Mouse (Mus musculus) c-Kit-positive CD71-negative TER-119-negative erythroid progenitor cells, embryonic 14.5 days (primary cell): Measurements from ENCODE around the gene Cnksr1.
"Not testable (repeated sequence)": the region's sequence is repeated elsewhere in the genome, so short reads cannot be mapped to it uniquely, and the experiment has no call there.

Source experiments
- DNase-seq: peaks from one replicate; pipeline ENCODE4 v3.0.0-alpha.2; 2013; ENCODE audit warnings: low read depth

Cnksr1 gene

DNA sequence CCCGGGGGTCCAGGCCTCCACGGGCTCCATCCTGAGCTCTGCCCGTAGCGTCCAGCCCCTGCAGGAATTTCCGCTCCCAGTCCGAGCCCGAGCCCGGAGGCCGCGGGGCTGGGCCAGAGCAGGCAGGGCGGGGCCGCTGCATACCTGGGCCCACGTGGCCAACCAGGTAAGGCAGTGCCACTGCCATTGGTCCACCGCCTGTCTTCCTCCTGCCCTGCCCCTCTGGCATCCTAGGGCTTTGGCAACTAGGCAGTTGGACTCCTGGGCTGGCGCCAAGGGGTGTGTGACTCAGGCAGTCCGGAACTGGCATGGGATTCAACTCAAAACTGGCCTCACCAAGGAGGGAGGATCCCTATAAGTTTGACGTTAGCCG, at the start of gene Cnksr1:
Cnksr1 (minus strand) TSS at position 121 of the 373 bp plus-strand sequence.
- no peak for DNase-seq

DNA sequence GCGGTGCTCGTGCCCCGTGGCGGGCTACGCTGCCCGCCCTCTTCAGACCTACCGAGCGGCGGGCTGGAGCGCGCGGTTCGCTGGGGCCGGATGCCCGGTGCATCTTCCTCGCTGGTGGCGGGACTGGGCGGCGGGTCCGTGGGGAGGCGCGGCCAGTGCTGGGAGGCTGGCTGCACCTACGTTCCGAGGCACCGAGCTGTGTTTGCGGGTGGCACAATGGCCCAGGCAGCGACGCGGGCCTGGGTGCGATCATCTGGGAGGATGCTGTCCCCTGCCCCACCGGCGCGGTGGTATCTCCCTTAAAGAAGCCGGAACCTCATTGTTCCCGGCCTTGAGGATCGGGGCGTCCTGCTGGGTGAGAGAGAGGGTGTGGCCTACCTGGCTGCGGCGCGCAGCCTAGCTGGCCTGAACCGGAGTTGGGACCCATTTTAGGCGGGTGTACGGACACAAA, 49.4 kb upstream of the Cnksr1 start, which contains the start of gene Pdik1l:
Pdik1l (minus strand) TSS at position 321 of the 451 bp plus-strand sequence.
- peak; percentile 74 for DNase-seq

DNA sequence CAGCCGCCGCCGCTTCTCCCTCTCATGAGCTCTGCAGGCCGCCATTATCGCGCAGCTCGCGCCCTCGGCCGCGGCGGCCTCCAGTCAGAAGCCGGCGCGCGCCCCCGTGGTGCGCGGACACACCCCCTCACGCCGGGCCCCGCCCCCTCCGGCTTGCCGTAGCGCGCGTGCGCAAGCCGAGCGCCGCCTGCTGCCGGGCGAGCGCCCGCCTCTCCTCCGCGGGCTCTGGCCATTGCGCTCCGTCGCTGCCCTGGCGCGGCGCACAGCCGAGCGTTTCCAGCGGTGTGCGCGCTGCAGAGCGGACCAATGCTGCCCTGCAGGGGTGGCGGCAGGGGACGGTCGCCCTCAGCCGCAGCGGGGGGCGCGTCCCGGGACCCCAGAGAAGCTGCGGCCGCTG, 49.0 kb upstream of the Cnksr1 start:
- peak; percentile 78 for DNase-seq

DNA sequence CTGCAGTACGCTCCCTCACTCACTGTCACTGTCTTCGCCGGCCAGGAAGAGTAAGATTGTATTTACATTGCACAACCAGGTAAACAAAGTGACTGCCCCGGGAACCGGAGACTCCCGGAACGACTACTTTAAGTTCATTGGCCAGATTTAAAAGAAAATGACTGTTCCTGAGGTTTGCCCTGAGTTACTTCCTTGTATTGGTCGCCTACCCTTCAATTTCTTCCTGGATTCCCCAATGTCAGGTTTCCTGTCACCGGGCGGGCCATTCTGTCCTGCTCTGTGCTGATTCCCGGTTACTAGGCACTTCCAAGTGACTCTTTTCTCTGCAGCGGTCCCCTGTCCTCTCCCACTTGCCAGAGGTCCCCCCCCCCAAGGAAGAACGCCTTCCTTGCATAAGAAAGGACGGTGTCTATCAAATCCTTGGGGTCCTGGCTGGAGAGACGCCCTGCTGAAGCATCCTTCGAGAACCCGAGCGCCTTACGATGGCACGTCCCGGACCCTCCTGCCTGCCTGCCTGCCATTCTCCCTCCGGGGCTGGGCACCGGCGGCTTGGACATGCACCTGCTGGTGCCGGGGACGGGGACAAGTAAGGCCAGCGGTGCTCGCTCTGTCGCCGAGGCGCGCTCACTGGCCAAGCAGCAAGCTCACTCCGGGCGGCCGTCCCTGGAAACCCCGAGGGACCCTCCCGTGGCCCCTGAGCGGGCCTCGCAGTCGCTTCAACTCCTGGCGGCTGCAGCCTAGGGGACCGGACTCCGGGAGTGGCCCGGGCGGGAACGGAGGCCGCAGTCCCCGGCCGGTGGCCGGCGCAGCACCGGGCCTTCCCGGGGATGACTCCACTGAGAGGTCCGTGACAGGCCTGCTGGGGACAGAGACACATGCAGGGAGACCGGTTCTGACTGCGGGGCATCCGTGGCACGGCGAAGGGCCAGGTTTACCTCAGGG, 48.3 kb upstream of the Cnksr1 start:
- no peak for DNase-seq

DNA sequence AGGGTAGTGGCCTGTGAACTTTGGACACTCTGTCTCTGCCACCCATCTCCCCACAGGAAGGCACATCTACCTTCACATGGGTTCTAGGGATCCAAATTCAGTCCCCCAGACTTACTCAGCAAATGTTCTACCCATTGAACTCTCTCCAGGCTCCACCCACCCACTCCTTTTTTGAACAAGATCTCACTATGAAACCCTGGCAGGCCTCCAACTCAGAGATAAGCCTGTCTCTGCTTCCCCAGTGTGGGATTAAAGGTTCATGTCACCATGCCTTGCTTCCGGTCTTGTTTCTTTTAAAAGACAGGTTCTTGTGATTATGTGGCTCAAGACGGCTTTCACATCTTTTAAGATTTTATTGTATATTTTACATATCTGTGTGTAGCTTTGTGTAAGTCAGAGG, 46.7 kb upstream of the Cnksr1 start:
- DNase-seq: no peak

DNA sequence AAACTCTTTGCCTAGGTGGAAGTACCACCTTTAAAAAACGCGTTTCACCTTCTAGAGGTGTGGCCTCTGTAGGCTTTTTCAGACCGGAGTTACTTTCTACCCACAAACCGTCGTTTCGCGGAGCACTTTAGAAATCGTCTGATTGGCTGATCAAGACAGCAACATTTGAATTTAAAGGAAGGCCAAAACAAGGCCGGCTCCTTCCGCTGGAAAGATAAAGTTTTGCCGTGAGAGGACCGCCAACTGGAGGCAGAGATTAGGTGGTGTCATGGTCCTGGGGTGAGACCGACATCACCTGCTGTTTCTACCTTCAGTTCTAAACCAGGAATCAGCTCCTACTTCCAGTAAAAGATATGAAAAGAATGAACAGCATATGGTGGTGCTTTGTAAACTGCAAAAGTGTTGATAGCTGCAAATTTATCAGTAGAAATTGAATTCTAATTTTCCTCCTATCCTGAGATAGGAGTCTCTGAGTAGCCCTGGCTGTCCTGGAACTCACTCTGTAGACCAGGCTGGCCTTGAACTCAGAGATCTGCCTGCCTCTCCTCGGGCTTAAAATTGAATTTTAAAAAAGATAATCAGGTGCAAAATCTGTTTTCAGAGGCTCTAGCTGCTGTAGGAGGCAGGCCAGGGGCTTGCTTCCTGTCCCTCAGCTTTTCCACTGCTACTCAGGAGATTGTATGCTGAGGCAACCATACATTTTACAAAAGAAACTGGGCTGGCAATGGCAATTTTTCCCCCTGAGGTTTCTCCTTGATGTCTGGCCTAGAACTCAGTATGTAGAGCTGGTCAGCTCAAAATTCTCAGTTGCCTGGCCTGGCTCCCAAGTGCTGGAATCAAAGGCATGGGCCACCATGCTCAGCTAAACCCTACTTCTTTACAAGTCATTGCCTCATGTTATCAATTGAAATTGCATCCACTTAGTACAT, 35.5 kb upstream of the Cnksr1 start:
- peak; percentile 54 for DNase-seq

DNA sequence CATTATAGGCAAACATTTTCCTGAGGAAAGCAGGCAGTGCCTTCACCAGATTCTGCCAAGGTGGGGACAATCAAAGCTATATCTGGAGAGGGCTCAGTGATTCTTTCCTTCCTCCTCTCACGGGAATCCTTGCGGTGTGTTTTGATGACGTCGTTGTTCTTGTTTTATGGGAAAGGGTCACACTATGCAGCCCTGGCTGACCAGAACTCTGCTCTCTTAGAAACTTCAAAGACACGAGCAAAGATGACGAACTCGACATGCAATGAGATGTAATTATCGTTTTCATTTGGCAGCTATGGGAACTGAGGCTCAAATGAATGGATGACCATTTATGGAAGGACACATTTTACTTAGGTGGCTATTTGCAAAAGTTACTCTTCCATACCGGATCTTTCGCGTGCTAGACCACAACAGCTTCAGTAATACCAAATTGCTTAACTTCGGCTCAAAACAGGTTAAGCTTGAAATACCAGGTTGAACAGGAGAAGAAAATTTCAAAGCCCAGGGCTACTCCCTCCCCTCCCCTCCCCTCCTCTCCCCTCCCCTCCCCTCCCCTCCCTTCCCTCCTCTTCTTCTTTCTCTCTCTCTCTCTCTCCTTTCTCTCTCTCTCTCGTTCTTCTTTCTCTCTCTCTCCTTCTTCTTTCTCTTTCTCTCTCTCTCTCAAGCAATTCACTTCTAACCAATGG, 34.7 kb upstream of the Cnksr1 start:
- DNase-seq: no peak

DNA sequence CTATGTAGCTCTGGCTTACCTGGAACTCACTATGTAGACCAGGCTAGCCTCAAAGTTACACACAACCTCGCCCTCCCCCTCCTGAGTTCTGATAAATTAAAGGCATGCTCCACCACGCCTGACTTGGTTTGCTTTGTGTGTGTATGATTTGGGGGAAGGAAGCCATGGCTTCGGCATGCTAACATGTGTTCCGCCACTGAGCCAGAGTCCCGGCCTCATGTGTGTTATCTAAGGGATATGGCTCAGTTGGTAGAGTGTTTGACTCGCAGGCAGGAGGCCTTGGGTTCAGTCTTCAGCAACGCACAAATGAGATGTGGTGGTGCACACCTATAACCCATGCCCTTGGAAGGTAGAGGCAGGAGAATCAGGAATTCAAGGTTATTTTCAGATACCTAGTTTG, 33.8 kb upstream of the Cnksr1 start:
- DNase-seq: no peak

DNA sequence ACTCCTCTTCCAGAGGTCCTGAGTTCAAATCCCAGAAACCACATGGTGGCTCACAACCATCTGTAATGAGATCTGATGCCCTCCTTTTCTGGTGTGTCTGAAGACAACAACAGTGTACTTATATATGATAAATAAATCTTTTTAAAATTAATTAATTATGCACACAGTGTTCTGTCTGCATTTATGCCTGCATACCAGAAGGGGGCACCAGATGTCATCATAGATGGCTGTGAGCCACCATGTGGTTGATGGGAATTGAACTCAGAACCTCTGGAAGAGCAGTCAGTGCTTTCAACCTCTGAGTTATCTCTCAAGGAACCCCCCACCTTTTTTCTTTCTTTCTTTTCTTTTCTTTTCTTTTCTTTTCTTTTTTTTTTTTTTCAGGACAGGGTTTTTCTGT, 31.4 kb upstream of the Cnksr1 start:
- not testable (repeated sequence) for DNase-seq

DNA sequence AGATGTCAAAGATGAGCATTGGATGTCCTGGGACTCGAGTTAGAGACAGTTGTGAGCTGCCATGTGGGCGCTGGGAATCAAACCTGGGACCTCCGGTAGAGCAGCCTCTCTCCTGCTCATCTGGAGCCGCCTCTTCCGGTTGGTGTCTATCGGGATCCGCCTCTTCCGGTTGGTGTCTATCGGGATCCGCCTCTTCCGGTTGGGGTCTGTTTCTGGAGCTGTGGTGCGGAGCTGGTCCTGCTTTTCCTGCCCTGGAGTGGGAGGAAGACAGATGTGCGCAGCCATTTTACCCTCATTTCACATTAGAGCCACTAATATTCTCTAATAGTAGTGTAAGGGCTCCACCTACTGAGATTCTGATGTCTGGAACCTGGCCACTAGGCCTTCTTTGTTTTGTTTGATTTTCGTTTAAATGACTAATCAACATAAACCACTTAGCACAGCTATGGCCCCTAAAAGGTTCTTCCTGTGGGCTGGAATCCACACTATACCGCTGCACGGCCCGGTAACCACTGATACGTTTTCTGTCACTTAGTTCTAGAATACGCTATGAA, 30.0 kb upstream of the Cnksr1 start:
- no peak for DNase-seq

DNA sequence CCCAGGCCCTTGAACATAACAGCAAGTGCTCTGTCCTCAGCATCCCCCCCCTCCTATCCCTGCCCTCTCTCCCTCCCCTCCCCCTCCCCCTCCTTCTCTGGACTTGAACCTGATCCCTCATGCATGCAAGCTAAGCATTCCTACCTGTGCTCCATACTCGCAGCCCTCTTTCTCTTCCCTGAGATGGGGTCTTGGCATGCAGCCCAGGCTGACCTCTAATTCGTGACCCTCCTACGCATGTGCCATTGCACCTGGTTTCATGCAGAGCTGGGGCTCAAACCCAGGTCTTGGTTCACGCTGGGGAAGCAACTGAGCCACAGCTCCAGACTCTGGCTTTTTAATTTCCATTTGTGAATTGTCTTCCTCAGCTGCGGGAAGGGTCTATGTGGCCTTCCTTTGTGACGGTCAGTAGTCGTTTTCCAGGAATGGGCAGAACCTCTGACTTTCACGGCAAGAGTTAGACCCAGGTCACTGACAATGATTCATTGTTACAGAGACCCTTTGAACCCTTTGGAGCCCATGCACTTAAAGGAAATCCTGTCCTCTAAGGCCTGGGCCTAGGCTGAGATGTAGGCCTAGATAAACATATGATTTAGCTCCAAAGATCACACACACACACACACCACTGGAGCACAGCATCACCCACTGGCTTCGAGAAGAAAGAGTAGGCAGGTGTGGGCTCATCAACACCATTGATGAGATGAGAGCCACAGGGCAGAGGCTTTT, 27.8 kb upstream of the Cnksr1 start:
- no peak for DNase-seq

DNA sequence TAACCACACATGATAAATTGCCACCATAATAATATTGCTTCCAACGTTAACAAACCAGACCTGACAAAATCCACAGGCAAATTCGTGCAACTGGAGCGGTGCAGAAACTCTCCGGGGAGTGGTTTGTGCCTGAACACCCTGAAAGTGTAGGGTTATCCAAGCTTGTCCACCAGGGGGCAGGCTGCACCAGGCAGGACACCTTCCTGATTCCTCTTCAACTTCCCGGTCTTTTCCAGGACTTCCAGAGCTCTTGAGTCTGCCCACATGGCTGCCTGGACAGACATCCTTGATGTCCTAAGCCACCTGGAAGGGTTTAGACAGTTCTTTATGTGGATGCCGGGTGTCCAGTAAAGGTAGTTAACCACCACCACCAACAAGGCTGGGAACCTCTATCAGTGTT, 25.0 kb upstream of the Cnksr1 start:
- no peak for DNase-seq

DNA sequence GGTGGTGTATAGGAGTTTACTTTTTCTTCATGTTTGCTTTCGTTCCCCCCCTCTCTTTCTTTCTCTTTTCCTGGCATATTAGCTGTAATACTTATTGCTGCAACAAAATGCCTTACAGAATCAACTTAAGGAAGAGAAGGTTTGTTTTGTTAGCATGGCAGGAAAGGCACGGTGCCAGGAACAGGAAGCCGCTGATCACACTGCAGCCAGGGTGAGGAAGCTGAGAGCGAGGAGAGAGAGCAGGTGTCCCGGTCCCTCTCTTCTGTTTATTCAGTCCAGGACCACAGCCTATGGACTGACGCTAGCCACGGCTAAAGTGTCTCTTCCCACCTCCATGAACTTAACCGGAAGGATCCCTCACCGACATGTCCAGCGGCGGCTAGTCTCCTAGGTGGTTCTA, 20.2 kb upstream of the Cnksr1 start:
- DNase-seq: no peak

DNA sequence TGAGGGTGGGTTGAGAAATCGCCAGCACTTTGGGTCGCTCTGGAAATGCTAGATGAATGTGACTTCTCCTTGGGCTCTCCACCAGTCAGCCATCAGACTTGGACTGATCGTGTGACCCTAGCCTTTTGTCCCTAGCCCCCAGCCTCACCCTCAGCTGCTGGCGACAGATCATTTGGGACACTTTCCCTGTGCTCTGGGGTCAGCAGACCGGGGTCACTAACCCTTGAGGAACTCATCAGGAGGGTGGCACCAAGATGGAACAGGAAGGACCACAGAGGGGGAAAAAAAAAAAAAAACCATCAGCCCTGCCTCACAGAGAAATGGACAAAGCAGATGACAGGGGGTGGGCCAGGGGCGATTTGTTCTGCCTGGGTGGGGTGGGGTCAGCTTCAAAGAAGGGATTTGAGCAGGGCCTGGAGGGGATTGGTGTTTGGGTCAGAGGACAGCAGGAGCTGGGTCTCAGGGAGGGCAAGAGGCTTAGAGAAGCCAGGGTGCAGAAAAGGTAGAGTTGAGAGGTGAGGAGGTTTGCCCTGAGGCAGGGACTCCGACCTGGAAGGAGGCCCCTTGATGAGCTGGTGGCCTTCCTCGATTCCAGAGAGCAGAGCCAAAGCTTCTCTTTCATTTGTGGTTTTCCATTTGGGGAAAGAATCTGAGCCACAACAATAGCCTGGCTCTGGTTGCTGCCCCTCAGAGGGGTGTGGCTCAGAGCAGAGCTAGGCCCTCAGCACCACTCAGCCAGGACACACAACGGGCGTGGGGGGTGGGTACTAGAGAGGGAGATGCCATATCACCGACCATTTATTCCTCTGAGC, 19.2 kb upstream of the Cnksr1 start:
- DNase-seq: no peak

DNA sequence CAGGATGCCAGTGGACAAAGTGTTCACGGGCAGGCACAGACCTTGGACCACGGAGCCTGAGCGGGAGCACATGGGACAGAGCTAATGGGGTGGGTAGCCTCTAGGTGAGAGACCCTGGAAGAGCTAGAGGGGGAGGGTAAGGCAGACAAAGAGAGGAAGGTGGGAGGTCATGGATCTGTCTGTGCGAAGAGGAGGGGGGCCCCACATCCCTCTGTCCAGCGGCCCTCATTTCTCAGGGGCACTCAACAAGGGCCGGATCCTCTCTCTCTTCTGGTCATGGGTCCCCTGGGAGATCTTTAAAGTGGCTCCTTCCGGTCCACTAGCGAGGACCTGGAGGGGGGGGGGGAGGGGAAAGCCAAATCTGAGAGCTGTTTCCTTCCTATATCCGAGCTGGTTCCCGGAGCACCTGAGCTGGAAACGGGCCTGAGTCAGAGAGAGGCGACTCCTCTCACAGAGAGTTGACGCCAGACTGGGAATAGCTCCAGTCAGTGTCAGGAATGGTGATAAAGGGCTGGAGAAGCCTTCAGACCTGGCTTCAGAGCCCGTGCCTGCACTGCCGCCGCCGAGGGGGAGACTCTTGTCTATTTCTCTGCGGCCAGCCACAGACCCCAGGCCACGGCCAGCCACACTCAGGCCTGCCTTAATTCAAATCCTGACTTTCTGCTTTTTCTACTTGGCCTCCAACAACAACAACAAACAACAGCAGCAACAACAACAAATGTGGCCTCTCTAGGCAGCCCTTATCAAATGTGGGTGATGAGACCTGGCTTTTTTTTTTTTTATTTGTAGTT, 18.4 kb upstream of the Cnksr1 start:
- no peak for DNase-seq

DNA sequence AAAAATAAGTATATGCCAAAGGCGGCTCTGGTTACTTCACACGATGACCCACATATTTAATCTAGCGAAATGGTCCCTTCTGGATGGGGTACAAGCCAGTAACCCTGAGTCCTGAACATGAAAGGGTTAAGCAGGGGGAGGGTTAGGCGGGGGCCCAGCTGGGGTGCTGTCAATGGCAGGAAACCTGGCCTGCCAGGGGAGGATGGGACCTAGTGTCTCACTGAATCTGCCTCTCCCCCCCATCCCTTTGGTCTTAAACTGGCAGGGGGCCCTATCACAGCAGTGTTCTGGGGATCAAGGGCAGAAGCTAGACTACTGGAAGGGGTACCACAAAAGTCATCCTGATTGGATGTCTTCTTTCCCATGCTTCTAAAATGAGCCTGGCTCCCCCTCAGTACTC, 17.7 kb upstream of the Cnksr1 start:
- DNase-seq: no peak

DNA sequence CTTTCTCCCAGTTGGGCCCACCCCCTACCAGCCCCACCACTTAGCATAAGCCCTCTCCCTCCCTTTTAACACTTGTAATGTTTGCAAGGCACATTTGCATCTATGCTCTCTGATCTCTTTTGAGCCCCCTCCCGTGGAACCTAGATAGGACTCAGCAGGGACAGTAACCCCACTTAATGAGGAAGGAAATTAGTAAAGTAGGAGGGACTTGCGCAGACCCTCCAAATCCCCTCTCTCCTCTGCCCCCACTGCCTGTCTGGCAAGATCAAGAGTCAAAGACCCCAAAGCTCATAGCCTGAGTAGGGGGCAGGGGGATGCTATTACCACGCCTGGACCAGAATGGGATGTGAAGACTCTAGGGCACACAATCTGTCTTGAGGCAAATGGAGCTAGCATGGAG, 16.6 kb upstream of the Cnksr1 start:
- DNase-seq: no peak

DNA sequence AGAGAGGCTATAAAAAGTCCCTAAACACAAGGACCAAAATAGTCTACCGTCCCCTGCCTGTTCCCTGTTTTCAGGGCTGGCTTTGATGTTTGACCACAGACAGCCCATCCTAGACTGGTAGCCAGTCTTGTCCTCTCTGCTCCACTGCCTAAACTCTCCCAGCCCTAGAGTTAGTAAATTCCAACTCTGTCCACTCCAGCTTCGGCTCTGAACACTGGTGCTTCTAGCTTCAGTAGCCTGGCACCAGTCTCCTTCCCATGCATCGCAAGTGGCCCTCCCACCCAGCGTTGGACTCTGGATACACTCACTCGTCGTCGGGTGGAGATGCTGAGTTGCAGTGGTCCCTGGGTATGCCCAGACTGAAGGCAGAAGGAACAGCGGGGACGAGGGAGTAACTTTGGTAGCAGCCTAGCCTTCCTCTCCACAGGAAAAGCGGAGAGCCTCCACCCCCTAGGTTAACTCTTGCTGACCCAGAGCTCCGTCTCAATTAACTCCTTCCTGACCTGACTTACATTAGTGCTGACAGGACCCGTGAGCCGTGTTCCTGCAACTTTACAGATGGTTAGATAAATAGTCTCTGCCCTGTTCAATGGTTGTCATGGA, 15.6 kb upstream of the Cnksr1 start, which contains the start of gene Grrp1:
Grrp1 (minus strand) TSS at position 385 of the 603 bp plus-strand sequence.
- DNase-seq: no peak
